Mouse (Mus musculus): ENCODE results near the gene Mrpl51. TPM values are rescaled to one million over a fixed set of nuclear protein-coding genes. Genes with fewer than 3 reads are reported as not detected.

The Mrpl51 gene
- polyA plus RNA-seq (2012; ENCODE audit: insufficient read depth, insufficient read length, low replicate concordance, missing spikeins) = not detected in 2 replicates

- Histone ChIP-seq H3K4me1 (ENCODE audit: control insufficient read depth, insufficient read depth, low read length) (peaks cover 5% of the 10 kb centered on the region; the same call in 1 of the 2 replicates), H3K4me3 (ENCODE audit: insufficient read depth, low read depth, low read length) (peak within 1 kb of the TSS; percentile 91), H3K27ac (ENCODE audit: insufficient read depth, low read depth, low read length) (peak within 1 kb of the TSS; percentile 87)
- under 1% methylated on average over 54 of the region's 54 CpGs for WGBS
- no peak for TF ChIP-seq POLR2A (IDR thresholded peaks at IDR 0.05; ENCODE audit: insufficient read depth, low read depth, low read length)
Measured at GRCm38 (mm10) chr6:125191332-125192015, at the start of gene Mrpl51, which contains the start of gene Ncapd2. Mrpl51 (plus strand) TSS chr6:125191801. Ncapd2 (minus strand) TSS chr6:125191701.

- Histone ChIP-seq H3K27ac (ENCODE audit: insufficient read depth, low read depth, low read length) (no peak overlapping the region), H3K4me3 (ENCODE audit: insufficient read depth, low read depth, low read length) (no peak overlapping the region), H3K4me1 (ENCODE audit: control insufficient read depth, insufficient read depth, low read length) (peaks cover 16% of the 10 kb centered on the region)
- TF ChIP-seq CTCF (IDR thresholded peaks at IDR 0.05; ENCODE audit: insufficient read depth, low read depth, low read length) = no peak
- no peak for TF ChIP-seq POLR2A (IDR thresholded peaks at IDR 0.05; ENCODE audit: insufficient read depth, low read depth, low read length)
- WGBS = 92% methylated on average over 8 of the region's 8 CpGs
Measured at GRCm38 (mm10) chr6:125142436-125142835, 49.2 kb upstream of the Mrpl51 start.

- 73% methylated on average over 3 of the region's 3 CpGs for WGBS
- no peak overlapping the region for H3K27ac ChIP-seq (ENCODE audit: insufficient read depth, low read depth, low read length)
- H3K4me3 ChIP-seq (ENCODE audit: insufficient read depth, low read depth, low read length) = no peak overlapping the region
- peaks cover 18% of the 10 kb centered on the region for H3K4me1 ChIP-seq (ENCODE audit: control insufficient read depth, insufficient read depth, low read length)
- TF ChIP-seq CTCF (IDR thresholded peaks at IDR 0.05; ENCODE audit: insufficient read depth, low read depth, low read length) = no peak
- no peak for TF ChIP-seq POLR2A (IDR thresholded peaks at IDR 0.05; ENCODE audit: insufficient read depth, low read depth, low read length)
Measured at GRCm38 (mm10) chr6:125143128-125143527, 48.5 kb upstream of the Mrpl51 start.

GRCm38 (mm10) chr6:125143904-125144303 lies 47.7 kb upstream of the Mrpl51 start:
- peaks cover 26% of the 10 kb centered on the region for H3K4me1 ChIP-seq (ENCODE audit: control insufficient read depth, insufficient read depth, low read length)
- H3K4me3 ChIP-seq (ENCODE audit: insufficient read depth, low read depth, low read length) = no peak overlapping the region
- H3K27ac ChIP-seq (ENCODE audit: insufficient read depth, low read depth, low read length) = no peak overlapping the region
- TF ChIP-seq CTCF (IDR thresholded peaks at IDR 0.05; ENCODE audit: insufficient read depth, low read depth, low read length) = no peak
- no peak for TF ChIP-seq POLR2A (IDR thresholded peaks at IDR 0.05; ENCODE audit: insufficient read depth, low read depth, low read length)
- WGBS = 86% methylated on average over 9 of the region's 9 CpGs

GRCm38 (mm10) chr6:125145001-125145400 lies 46.6 kb upstream of the Mrpl51 start, which contains the start of gene Iffo1:
Iffo1 (plus strand) TSS chr6:125145241.
- Histone ChIP-seq H3K4me1 (ENCODE audit: control insufficient read depth, insufficient read depth, low read length) (peaks cover 36% of the 10 kb centered on the region), H3K27ac (ENCODE audit: insufficient read depth, low read depth, low read length) (peak within 1 kb of the TSS; percentile 79), H3K4me3 (ENCODE audit: insufficient read depth, low read depth, low read length) (peak within 1 kb of the TSS; percentile 70)
- WGBS = 0% methylated on average over 16 of the region's 16 CpGs
- TF ChIP-seq POLR2A (IDR thresholded peaks at IDR 0.05; ENCODE audit: insufficient read depth, low read depth, low read length) = peak; percentile 87
- TF ChIP-seq CTCF (IDR thresholded peaks at IDR 0.05; ENCODE audit: insufficient read depth, low read depth, low read length) = 0 out of 2 replicates have a peak, but pooled peaks have one; percentile 4

- Histone ChIP-seq H3K27ac (ENCODE audit: insufficient read depth, low read depth, low read length) (peak overlapping the region; percentile 79), H3K4me3 (ENCODE audit: insufficient read depth, low read depth, low read length) (peak overlapping the region; percentile 70), H3K4me1 (ENCODE audit: control insufficient read depth, insufficient read depth, low read length) (peaks cover 36% of the 10 kb centered on the region)
- TF ChIP-seq POLR2A (IDR thresholded peaks at IDR 0.05; ENCODE audit: insufficient read depth, low read depth, low read length) (no peak), CTCF (IDR thresholded peaks at IDR 0.05; ENCODE audit: insufficient read depth, low read depth, low read length) (0 out of 2 replicates have a peak, but pooled peaks have one; percentile 6)
- under 1% methylated on average over 35 of the region's 35 CpGs for WGBS
Measured at GRCm38 (mm10) chr6:125145479-125145951, 46.1 kb upstream of the Mrpl51 start.

- Histone ChIP-seq H3K4me1 (ENCODE audit: control insufficient read depth, insufficient read depth, low read length) (peaks cover 36% of the 10 kb centered on the region), H3K27ac (ENCODE audit: insufficient read depth, low read depth, low read length) (peak overlapping the region; percentile 39; the same call in 1 of the 2 replicates), H3K4me3 (ENCODE audit: insufficient read depth, low read depth, low read length) (peak overlapping the region; percentile 70)
- 17% methylated on average over 7 of the region's 7 CpGs for WGBS
- TF ChIP-seq CTCF (IDR thresholded peaks at IDR 0.05; ENCODE audit: insufficient read depth, low read depth, low read length) (no peak), POLR2A (IDR thresholded peaks at IDR 0.05; ENCODE audit: insufficient read depth, low read depth, low read length) (no peak)
Measured at GRCm38 (mm10) chr6:125146148-125146547, 45.5 kb upstream of the Mrpl51 start.

- peak overlapping the region; percentile 70 for H3K4me3 ChIP-seq (ENCODE audit: insufficient read depth, low read depth, low read length)
- TF ChIP-seq POLR2A (IDR thresholded peaks at IDR 0.05; ENCODE audit: insufficient read depth, low read depth, low read length) (no peak), CTCF (IDR thresholded peaks at IDR 0.05; ENCODE audit: insufficient read depth, low read depth, low read length) (no peak)
- H3K27ac ChIP-seq (ENCODE audit: insufficient read depth, low read depth, low read length) = peak overlapping the region; percentile 84
- 41% methylated on average over 4 of the region's 4 CpGs for WGBS
- peaks cover 40% of the 10 kb centered on the region for H3K4me1 ChIP-seq (ENCODE audit: control insufficient read depth, insufficient read depth, low read length)
Measured at GRCm38 (mm10) chr6:125146797-125147196, 44.8 kb upstream of the Mrpl51 start.

- Histone ChIP-seq H3K27ac (ENCODE audit: insufficient read depth, low read depth, low read length) (peak overlapping the region; percentile 84), H3K4me1 (ENCODE audit: control insufficient read depth, insufficient read depth, low read length) (peaks cover 43% of the 10 kb centered on the region), H3K4me3 (ENCODE audit: insufficient read depth, low read depth, low read length) (peak overlapping the region; percentile 70)
- TF ChIP-seq CTCF (IDR thresholded peaks at IDR 0.05; ENCODE audit: insufficient read depth, low read depth, low read length) (no peak), POLR2A (IDR thresholded peaks at IDR 0.05; ENCODE audit: insufficient read depth, low read depth, low read length) (no peak)
- 38% methylated on average over 10 of the region's 10 CpGs for WGBS
Measured at GRCm38 (mm10) chr6:125147329-125147728, 44.3 kb upstream of the Mrpl51 start.

Measured in olfactory bulb, adult 2 months (tissue).